Mouse (Mus musculus): ENCODE results near the gene Podxl. TPM values are rescaled to one million over a fixed set of nuclear protein-coding genes. Genes with fewer than 3 reads are reported as not detected.
A peak's percentile ranks its signal among the peaks of the same experiment; 100 is the strongest.
"Not testable (repeated sequence)": the region's sequence is repeated elsewhere in the genome, so short reads cannot be mapped to it uniquely, and the experiment has no call there.

The Podxl gene
- polyA plus RNA-seq, 1 experiment from 2014 or later = 17.2 TPM

DNA sequence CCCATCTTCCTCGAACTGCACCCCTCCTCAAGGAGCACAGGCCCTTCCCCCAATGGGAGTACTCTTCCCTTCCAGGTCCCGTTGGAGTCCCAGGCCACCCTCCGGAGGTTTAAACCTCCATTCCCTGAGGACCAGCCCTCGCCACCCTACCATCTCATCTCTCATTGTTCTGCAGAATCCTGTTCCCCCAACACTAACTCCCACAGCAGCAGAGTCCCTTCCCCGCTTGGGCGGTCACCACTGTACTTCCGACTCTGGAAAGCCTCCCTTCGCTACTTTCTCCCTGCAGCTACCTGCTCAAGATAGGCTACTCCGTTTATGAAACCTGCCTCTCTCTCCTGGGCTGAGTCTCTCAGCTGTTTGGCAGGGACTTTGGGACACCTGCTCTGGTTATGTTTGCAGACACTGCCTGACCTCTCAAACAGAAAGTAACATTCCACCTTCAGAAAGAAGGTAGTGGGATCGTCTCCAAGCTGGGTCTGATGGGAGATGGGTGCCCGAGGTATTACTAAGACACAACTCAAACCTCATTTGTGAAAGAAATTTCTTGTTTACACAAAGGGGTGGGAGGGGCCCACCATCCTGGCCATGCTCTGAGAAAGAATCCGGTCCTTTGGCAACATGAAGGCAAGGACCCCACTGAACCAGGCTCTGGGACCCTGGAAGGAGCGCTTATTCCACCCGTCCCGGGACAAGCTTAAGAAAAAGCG lies 1.3 kb downstream of the Podxl start:
- peaks cover 62% of the 10 kb centered on the region for H3K4me1 ChIP-seq
- WGBS = 3% methylated on average over 16 of the region's 16 CpGs

DNA sequence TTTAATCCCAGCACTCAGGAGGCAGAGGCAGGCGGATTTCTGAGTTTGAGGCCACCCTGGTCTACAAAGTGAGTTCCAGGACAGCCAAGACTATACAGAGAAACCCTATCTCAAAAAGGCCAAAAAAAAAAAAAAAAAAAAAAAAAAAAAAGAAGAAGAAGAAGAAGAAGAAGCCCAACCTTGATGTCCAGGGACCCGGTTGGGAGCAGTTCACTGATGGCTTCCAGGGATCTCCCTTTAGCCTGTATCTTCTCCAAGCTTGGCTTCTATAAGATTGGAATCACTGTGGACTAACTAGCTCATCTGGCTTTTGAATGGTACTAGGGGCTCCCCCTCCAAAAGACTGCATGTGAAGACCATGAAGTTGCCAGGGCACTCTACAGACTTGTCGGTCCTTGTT lies 1.8 kb downstream of the Podxl start:
- peak overlapping the region; percentile 91; the same call in 1 of the 2 replicates for H3K27ac ChIP-seq
- H3K9me3 ChIP-seq; H3K36me3 ChIP-seq (replicated peaks); DNase-seq (ENCODE audit: extremely low spot score, low spot score): not testable (repeated sequence)
- H3K4me1 ChIP-seq = peaks cover 57% of the 10 kb centered on the region
- H3K27me3 ChIP-seq (ENCODE audit: poor library complexity, severe bottlenecking) = peaks cover 67% of the 10 kb centered on the region
- H3K4me3 ChIP-seq = peak overlapping the region; percentile 77
- whole genome bisulfite sequencing = 41% methylated on average over 3 of the region's 3 CpGs

More for the DNA sequence above, 1.3 kb downstream of the Podxl start:
- H3K4me3 ChIP-seq = peak overlapping the region; percentile 77
- H3K36me3 ChIP-seq (replicated peaks) = 0 out of 2 replicates have a peak, but pooled peaks cover 1% of the 10 kb centered on the region
- no peaks in the 10 kb centered on the region for H3K9me3 ChIP-seq
- H3K27ac ChIP-seq = peak overlapping the region; percentile 91
- H3K27me3 ChIP-seq (ENCODE audit: poor library complexity, severe bottlenecking) = peaks cover 73% of the 10 kb centered on the region
- DNase-seq (ENCODE audit: extremely low spot score, low spot score) = peak; percentile 33

DNA sequence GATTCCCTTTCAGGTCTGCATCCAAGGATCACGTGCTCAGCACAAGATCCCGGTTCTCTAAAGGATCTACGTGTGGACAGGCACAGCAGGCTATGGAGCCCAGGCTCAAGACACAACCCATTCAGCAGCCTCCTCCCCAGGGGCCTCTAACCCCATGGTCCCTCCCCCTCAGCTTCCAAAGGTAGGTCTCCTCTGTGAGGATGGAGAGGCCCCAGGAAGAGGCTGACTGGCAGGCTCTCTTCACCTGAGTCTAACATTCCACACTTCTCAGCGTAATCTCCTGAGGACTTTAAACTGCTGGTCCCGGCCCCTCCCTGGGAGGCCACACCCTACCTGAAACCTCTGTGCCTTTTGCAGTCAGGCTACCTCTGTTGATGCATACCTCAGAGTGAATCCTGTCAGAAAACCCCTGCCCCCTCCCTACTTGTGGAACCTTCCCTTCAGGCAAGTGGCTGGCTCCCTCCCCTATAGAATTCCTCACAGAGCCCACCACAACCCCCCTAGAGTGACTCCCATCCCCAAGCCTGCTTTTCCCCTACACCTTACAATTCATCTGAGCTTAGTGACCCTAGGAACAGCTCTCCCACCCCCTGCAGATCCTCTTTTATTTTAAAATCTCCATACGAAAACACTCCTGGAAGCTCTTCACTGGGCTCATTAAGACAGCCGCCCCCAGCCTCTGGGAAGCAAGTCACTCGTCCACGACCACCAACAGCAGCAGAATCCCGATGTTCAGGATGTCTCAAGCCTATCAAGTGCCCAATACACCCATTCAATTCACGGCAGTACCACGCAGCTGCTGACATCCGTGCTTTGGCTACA lies 3.4 kb downstream of the Podxl start:
- DNase-seq (ENCODE audit: extremely low spot score, low spot score) = no peak
- Histone ChIP-seq H3K36me3 (replicated peaks) (0 out of 2 replicates have a peak, but pooled peaks cover 6% of the 10 kb centered on the region), H3K27ac (peak overlapping the region; percentile 58), H3K9me3 (no peaks in the 10 kb centered on the region), H3K27me3 (ENCODE audit: poor library complexity, severe bottlenecking) (peaks cover 54% of the 10 kb centered on the region), H3K4me3 (peak overlapping the region; percentile 24; the same call in 1 of the 2 replicates), H3K4me1 (peaks cover 57% of the 10 kb centered on the region)
- 6% methylated on average over 13 of the region's 13 CpGs for WGBS

DNA sequence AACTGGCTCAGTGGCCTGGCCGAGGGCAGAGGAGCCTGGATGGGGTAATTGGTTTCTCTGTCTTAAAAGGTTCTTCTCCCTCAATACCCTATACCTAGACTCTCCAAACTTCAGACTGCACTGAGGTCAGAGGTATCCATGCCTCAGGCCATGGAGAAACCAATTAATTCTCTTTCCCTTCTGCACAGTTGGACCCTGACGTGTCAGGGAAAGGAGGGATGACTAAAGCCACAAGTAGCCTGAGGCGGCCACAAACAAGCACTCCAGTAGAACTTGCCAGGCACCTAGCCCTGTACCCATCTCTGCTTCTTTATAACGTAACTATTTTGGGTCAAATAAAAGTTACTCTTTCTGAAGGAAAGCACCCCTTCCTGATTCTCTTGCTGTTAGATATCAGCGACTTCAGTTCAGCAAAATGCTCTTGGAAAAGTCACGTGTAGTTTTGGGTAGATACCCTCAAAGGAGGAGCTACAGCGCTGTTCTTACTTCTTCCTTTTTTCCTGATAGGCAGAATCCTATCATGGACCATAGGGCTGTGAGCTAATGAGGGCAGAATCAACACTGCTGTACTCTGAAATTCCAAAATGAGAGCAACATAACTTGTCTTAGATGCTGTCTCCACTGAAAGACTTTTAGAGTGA lies 7.2 kb downstream of the Podxl start:
- peaks cover 32% of the 10 kb centered on the region for H3K4me1 ChIP-seq
- 0 out of 2 replicates have a peak, but pooled peaks cover 6% of the 10 kb centered on the region for H3K36me3 ChIP-seq (replicated peaks)
- no peak for DNase-seq (ENCODE audit: extremely low spot score, low spot score)
- 89% methylated on average over 7 of the region's 7 CpGs for WGBS
- H3K27ac ChIP-seq = no peak overlapping the region
- H3K9me3 ChIP-seq = no peaks in the 10 kb centered on the region
- H3K4me3 ChIP-seq = no peak overlapping the region
- H3K27me3 ChIP-seq (ENCODE audit: poor library complexity, severe bottlenecking) = peaks cover 18% of the 10 kb centered on the region

DNA sequence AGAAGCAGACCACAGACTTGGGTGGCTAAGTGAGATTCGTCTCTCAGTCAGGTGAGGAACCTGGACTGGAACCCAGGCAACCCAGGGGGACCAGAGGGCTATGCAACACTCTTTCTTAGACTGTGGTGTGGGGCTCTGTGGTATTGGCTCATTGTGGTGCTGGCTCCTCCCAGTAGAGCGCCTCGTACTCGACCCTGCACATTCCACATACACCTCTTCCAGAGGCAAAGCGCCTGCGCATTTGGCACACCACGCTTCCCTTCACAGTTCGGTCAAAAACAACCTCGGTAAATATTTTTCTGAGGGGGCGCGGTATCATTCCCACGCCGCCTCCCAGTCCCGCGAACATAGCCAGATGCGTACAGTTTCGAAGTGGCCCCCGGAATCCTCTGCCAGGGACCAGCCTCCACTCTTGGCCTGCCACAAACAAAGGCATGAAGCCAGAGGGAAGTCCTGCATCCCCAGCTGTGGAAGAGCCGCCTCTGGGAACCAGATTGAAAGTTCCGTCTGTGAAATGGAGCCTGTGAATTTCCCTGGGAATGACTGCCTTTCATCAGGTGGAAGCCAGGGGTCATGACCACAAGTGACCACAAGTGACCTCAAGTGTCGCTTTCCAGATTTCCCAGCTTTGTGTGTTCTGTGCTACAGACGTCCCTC lies 12.8 kb downstream of the Podxl start:
- no peak overlapping the region for H3K4me3 ChIP-seq
- no peak for DNase-seq (ENCODE audit: extremely low spot score, low spot score)
- H3K27me3 ChIP-seq (ENCODE audit: poor library complexity, severe bottlenecking) = no peaks in the 10 kb centered on the region
- peaks cover 45% of the 10 kb centered on the region for H3K4me1 ChIP-seq
- H3K27ac ChIP-seq = no peak overlapping the region
- 0 out of 2 replicates have a peak, but pooled peaks cover under 1% of the 10 kb centered on the region for H3K36me3 ChIP-seq (replicated peaks)
- 78% methylated on average over 22 of the region's 22 CpGs for WGBS
- H3K9me3 ChIP-seq = no peaks in the 10 kb centered on the region

DNA sequence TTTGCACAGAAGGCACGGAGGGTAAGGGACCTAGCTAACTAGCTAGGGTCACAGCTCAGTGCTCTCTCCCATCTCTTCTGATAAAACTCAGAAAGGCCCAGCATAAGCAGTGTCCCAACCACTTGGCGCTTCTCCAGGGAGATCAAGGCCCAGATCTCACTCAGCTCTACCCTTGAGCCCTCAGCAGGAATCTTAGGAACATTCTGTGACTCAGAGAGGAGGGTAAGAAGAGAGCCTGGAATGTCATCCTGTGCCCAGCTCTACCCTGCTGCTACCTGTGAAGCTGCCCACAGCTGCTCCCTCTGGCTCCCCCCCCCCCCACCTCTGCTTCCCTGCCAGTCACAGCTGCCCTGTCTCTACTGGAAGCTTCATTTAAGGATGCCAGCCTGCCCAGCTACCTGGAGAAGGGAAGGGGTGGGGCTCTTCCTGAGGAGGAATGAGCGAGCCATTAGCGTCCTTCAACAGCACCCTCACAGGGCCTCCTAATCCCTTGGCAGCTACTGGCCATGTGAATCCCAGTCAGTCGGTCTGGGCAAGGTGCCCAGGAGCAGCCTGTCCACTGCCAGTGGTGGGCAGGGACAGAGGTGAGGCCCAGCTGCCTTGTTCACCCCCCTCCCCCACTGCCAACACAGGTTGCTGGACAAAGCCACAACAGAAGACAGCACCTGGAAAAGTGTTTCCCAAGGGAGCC lies 14.3 kb downstream of the Podxl start:
- peak overlapping the region; percentile 8; the same call in 1 of the 2 replicates for H3K27ac ChIP-seq
- DNase-seq (ENCODE audit: extremely low spot score, low spot score) = no peak
- H3K27me3 ChIP-seq (ENCODE audit: poor library complexity, severe bottlenecking) = no peaks in the 10 kb centered on the region
- WGBS = 73% methylated on average over 5 of the region's 5 CpGs
- peaks cover 2% of the 10 kb centered on the region for H3K36me3 ChIP-seq (replicated peaks)
- no peaks in the 10 kb centered on the region for H3K9me3 ChIP-seq
- H3K4me1 ChIP-seq = peaks cover 45% of the 10 kb centered on the region
- no peak overlapping the region for H3K4me3 ChIP-seq

DNA sequence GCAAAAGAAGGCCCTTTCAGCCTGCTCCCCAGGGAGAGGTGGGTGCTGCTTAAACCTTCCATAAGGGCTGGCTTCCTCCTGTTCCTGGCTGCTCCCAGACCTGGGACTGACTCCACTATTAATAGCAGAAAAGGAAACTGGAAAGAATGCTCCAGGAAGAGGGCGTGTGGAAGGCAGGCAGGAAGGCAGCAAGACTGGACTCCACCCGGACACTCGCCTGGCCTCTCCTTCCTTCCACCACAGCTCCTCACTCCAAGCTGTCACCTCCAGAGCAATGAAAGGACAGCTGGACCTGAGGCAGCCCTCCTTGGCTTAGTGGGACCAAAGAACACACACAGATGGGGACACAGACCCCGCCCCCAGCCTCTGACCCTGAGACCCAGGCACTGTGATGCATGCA lies 19.5 kb downstream of the Podxl start:
- DNase-seq (ENCODE audit: extremely low spot score, low spot score) = no peak
- Histone ChIP-seq H3K4me1 (peaks cover 20% of the 10 kb centered on the region), H3K27ac (peak overlapping the region; percentile 44; the same call in 1 of the 2 replicates), H3K27me3 (ENCODE audit: poor library complexity, severe bottlenecking) (no peaks in the 10 kb centered on the region), H3K4me3 (no peak overlapping the region), H3K36me3 (replicated peaks) (peaks cover 18% of the 10 kb centered on the region), H3K9me3 (no peaks in the 10 kb centered on the region)
- 74% methylated on average over 4 of the region's 4 CpGs for WGBS

DNA sequence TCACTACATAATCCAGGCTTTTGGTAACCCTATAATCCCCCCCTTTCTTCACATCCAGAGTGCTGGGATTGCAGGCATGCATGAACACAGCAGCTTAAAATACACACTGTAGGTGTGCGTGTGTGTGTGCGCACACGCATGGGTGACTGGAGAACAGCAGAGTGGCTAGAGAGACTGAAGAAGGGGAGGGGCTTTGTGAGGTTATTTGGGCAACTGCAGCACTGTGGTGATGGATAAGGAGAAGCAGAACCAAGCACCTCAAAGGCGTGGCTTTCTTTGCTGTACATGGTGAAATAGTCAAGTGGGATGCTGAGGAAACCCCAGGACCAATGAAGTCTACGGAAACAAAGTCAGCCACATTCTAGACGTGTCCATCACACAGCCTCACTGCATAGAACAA lies 23.8 kb downstream of the Podxl start:
- H3K9me3 ChIP-seq = no peaks in the 10 kb centered on the region
- DNase-seq (ENCODE audit: extremely low spot score, low spot score) = no peak
- no peaks in the 10 kb centered on the region for H3K27me3 ChIP-seq (ENCODE audit: poor library complexity, severe bottlenecking)
- H3K36me3 ChIP-seq (replicated peaks) = peaks cover 18% of the 10 kb centered on the region
- H3K27ac ChIP-seq = no peak overlapping the region
- H3K4me3 ChIP-seq = no peak overlapping the region
- 93% methylated on average over 6 of the region's 6 CpGs for WGBS
- peaks cover 7% of the 10 kb centered on the region; the same call in 1 of the 2 replicates for H3K4me1 ChIP-seq

DNA sequence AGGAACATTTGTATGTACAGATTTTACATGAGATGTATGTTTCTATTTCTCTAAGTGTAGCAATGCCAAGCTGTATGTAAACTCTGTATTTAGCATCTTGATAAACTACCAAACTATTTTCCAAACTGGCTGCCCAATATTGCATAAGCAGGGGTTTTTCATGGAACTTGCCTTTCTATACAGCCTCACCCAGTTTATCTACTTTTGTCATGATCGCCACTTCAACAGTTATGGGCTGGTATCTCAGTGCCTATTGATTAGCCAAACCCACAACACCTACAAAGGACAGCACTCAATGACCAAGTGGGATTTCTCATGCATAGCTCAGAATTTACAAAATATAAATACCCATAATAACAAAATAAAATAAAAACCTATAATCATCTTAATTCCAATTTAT lies 25.7 kb downstream of the Podxl start:
- WGBS = 95% methylated on average over 1 of the region's 1 CpGs

DNA sequence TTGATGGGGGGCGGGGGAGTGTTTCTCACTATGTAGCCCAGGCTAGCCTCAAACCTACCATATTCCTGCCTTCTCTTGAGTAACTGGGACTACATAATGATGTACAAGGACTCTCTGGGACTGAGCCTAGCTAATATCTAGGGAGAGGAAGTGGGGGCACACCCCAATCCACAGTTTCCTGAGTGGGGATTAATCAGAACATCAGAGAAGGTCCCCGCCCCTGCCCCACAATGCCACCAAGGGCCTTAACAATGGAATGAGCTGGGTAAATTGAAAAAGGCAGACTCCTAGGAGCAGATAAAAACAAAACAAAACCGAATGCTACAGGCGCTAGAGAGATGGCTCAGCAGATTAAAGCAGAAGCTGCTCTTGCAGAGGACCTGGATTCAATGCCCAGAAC lies 26.6 kb downstream of the Podxl start:
- WGBS = 77% methylated on average over 4 of the region's 4 CpGs
- 0 out of 2 replicates have a peak, but pooled peaks cover 13% of the 10 kb centered on the region for H3K36me3 ChIP-seq (replicated peaks)
- no peak for DNase-seq (ENCODE audit: extremely low spot score, low spot score)

More for the DNA sequence above, 25.7 kb downstream of the Podxl start:
- no peaks in the 10 kb centered on the region for H3K9me3 ChIP-seq
- no peak for DNase-seq (ENCODE audit: extremely low spot score, low spot score)
- no peaks in the 10 kb centered on the region for H3K4me1 ChIP-seq
- no peak overlapping the region for H3K4me3 ChIP-seq
- H3K27ac ChIP-seq = no peak overlapping the region
- H3K27me3 ChIP-seq (ENCODE audit: poor library complexity, severe bottlenecking) = no peaks in the 10 kb centered on the region
- H3K36me3 ChIP-seq (replicated peaks) = 0 out of 2 replicates have a peak, but pooled peaks cover 13% of the 10 kb centered on the region

DNA sequence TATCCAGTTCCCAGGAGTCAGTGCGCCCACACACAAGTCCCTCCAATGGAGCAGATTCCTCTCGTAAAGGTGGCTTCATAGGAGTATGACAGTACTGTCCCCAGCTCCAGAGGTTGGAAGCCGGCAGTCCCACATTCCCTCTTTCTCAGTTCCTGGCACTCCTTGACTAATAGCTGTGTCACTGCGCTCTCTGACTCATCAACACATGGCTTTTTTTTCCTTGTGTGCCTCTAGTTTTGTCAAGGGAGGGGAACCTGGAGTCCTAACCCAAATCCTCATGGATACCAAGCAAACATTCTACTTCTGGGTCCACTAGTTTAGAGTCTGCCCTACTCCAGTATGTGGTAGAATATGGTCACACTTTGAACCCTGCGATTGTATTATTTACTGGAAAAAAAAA lies 29.1 kb downstream of the Podxl start:
- Histone ChIP-seq H3K36me3 (replicated peaks) (no peaks in the 10 kb centered on the region), H3K27me3 (ENCODE audit: poor library complexity, severe bottlenecking) (no peaks in the 10 kb centered on the region), H3K9me3 (no peaks in the 10 kb centered on the region), H3K4me1 (0 out of 2 replicates have a peak, but pooled peaks cover 7% of the 10 kb centered on the region), H3K27ac (no peak overlapping the region), H3K4me3 (no peak overlapping the region)
- DNase-seq (ENCODE audit: extremely low spot score, low spot score) = no peak
- 92% methylated on average over 5 of the region's 5 CpGs for WGBS

More for the DNA sequence above, 26.6 kb downstream of the Podxl start:
- 0 out of 2 replicates have a peak, but pooled peaks cover 7% of the 10 kb centered on the region for H3K4me1 ChIP-seq
- no peaks in the 10 kb centered on the region for H3K27me3 ChIP-seq (ENCODE audit: poor library complexity, severe bottlenecking)
- H3K9me3 ChIP-seq = no peaks in the 10 kb centered on the region
- H3K27ac ChIP-seq = no peak overlapping the region
- H3K4me3 ChIP-seq = no peak overlapping the region
